Mouse (Mus musculus) yolk sac, embryonic 10.5 days (tissue): ENCODE measurements around the gene Emp3.

Experiments used
- DNase-seq: peaks from one replicate; pipeline ENCODE4 v3.0.0-alpha.2; 2017; ENCODE audit warnings: low spot score

Gene Emp3

DNA sequence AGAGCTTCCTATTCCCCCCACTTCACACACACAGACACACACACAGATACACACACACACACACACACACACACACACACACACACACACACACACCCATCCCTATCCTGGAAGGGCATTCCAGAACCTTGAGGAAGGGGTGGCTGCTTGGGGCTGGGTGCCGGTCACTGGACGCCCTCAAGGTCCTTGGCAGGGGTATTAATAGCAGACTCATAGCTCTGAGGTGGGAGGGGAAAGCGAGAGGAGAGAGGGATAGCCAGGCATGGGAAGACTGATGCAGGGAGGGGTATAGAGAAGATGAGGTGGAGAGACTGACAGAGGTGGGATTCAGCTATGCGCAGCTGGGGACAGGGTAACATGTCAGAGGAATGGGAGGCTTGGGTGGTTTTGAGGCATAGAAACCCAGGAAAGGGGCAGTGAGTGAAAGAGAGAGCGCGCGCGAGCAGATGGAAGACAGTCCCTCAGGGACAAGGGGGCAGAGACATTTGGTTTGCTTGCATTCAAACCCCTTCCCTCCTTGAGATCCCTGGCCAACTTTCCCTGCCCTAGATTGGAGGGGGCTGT lies 52.0 kb downstream of the Emp3 start:
- DNase-seq = no peak
